Mouse (Mus musculus) small intestine, adult 2 months (tissue): ENCODE data around the gene Ncbp3.

Experiments used
- CTCF ChIP-seq: fragments of 200-500 bp; IDR thresholded peaks from 2 replicates; pipeline ENCODE4 v1.5.1; 2012; ENCODE audit warnings: low read depth, mild to moderate bottlenecking, control low read depth, inconsistent platforms, low read length, moderate library complexity, mixed read lengths; ENCODE audit not compliant: insufficient replicate concordance, insufficient read length; ENCODE audit errors: extremely low read depth
- POLR2A ChIP-seq: fragments of 200-500 bp; IDR thresholded peaks from 2 replicates; pipeline ENCODE4 v1.6.1; 2012; ENCODE audit warnings: low read depth, mild to moderate bottlenecking, control low read depth, inconsistent platforms, low read length, moderate library complexity

DNA sequence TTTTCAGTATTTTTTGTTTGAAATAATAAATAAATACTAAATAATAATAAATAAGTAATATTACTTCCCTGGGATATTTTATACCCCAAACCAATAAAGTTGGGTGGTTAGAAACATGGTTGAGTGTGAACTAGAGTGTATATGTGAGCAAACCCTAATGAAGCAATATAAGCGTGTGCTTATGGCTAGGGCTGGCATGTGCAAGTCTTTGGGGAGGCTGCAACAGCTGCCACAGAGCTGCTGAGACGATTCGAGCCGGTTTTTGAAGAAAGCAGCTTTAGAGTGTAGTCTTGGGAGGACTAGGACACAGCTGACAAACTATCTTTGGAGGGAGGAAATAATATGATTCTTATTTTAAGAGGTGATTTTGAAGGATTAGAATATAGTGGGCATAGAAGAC lies 28.7 kb downstream of the Ncbp3 start:
- no peak for TF ChIP-seq CTCF
- no peak for TF ChIP-seq POLR2A
